Mouse (Mus musculus) heart, embryonic 15.5 days (tissue): ENCODE measurements around the gene Prl2c2. TPM values are rescaled to one million over a fixed set of nuclear protein-coding genes. Genes with fewer than 3 reads are reported as not detected.
"Not testable (repeated sequence)": the region's sequence is repeated elsewhere in the genome, so short reads cannot be mapped to it uniquely, and the experiment has no call there.

Source experiments
- ATAC-seq: fragments of 200-750 bp; cut with Nextera tagmentation; replicated peaks from 2 replicates; pipeline ENCODE4 v1.8.0; 2017; ENCODE audit warnings: low read depth, moderate TSS enrichment; ENCODE audit not compliant: insufficient number of reproducible peaks, insufficient read depth, low FRiP score
- H3K27ac ChIP-seq: fragments of 300-500 bp; sonication (generic); 2 replicates; pipeline ENCODE4 v1.5.1; 2015; ENCODE audit warnings: mild to moderate bottlenecking, inconsistent platforms
- H3K27me3 ChIP-seq: fragments of 300-500 bp; sonication (generic); 2 replicates; pipeline ENCODE4 v1.6.1; 2015; ENCODE audit warnings: inconsistent platforms
- H3K36me3 ChIP-seq: fragments of 300-500 bp; sonication (generic); 2 replicates; pipeline ENCODE4 v1.6.1; 2015; ENCODE audit warnings: mild to moderate bottlenecking, inconsistent platforms
- H3K4me1 ChIP-seq: fragments of 300-500 bp; sonication (generic); replicated peaks from 2 replicates; pipeline ENCODE4 v1.6.1; 2015; ENCODE audit warnings: inconsistent platforms
- H3K4me2 ChIP-seq: fragments of 300-500 bp; sonication (generic); 2 replicates; pipeline ENCODE4 v1.6.1; 2015; ENCODE audit warnings: inconsistent platforms, mild to moderate bottlenecking, moderate library complexity
- H3K4me3 ChIP-seq: fragments of 300-500 bp; sonication (generic); 2 replicates; pipeline ENCODE4 v1.5.1; 2015; ENCODE audit warnings: mild to moderate bottlenecking, inconsistent platforms
- H3K9ac ChIP-seq: fragments of 300-500 bp; sonication (generic); 2 replicates; pipeline ENCODE4 v1.6.1; 2015; ENCODE audit warnings: mild to moderate bottlenecking, inconsistent platforms
- H3K9me3 ChIP-seq: fragments of 300-500 bp; sonication (generic); replicated peaks from 2 replicates; pipeline ENCODE4 v1.6.1; 2016; ENCODE audit warnings: inconsistent platforms
- WGBS: fragments of 180-500 bp; shearing (Covaris S2); methylation state at CpG from one replicate; pipeline ENCODE4 v1.1.7; 2015; ENCODE audit warnings: mixed read lengths; 5-methylcytosine and 5-hydroxymethylcytosine counted together
- polyA plus RNA-seq: library from polyadenylated mRNA; unstranded; fragments of >200 nt; fragmentation: Nextera tagmentation; extraction: Ambion mirVana; gene quantifications from 2 replicates; pipeline ENCODE4 v1.2.1, GENCODE M21; 2015

Prl2c2 gene
- polyA plus RNA-seq, result 0.24 TPM in 1 of 2 replicates, not detected in the other

DNA sequence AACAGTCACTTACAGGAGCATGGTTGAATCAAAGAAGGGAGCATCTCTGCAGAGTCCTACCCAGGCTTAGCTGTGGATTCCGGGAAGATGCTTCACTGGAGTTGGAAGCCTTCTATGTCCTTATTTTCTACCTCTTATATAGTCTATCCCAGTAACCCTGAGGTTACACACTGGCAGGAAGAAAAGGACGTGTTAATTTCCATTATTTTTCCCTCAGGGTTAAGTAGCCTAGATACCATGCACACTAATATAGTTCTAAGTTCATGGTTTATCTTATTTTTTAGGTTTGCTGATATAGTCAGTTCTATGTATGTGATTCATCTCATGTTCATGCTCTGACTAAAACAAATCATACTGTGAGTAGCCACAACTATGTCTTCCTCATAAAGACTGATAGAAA is at the start of gene Prl2c2:
TSS of gene Prl2c2 (minus strand) at position 101 of the 400 bp plus-strand sequence.
- H3K36me3 ChIP-seq, H3K4me1 ChIP-seq, ATAC-seq, H3K4me3 ChIP-seq, H3K27ac ChIP-seq, H3K9me3 ChIP-seq, H3K4me2 ChIP-seq, H3K9ac ChIP-seq, H3K27me3 ChIP-seq: not testable (repeated sequence)
- WGBS, result 40% methylated on average over 2 of the region's 2 CpGs

DNA sequence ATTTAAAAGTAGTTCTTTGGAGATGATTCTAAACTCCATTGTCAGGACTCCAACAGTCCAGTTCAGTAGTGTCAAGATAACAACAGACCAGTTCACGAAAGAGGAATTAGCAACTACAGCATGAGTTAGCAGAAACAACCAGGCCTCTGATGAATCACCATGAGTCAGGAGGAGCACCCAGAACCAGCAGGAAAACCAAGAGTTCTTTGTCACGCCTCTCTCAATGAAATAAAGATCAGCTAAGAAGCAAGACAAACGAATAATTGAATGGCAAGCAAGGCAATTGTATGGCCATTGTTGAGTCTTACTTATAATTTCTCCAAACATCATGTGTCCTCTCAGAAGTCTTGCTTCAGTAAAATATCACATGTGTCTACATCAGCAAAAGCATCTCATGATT is 20.7 kb upstream of the Prl2c2 start:
- not testable (repeated sequence) for H3K36me3 ChIP-seq, H3K9ac ChIP-seq, ATAC-seq, H3K4me3 ChIP-seq, H3K27ac ChIP-seq, H3K4me2 ChIP-seq, H3K27me3 ChIP-seq, H3K9me3 ChIP-seq, H3K4me1 ChIP-seq
- WGBS, result 50% methylated on average over 3 of the region's 3 CpGs

DNA sequence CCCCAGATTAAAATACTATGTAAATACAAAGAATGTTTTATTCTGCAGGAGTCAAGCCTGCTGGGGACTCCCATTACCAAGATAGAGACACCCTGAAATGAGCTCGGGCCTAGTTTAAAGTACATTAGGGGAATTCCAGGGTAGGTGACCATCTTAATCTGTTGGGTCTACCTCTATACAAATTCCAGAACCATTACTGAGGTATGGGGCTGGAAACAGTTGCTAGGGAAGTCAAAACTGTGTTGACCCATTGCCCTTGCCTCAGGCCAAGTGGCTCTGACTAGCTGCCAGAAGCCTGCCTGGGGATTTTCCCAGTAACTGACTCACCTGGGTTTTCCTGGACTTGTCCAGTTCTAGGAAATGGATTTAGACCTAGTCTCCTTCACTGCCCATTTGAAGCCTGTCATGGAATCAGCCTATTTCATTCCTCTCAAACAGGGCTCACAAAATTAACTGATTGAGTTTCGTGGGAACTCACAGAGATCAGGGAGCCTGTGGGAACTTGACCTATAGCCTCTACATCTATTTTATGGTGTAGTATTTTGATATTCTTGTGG is 8.9 kb upstream of the Prl2c2 start:
- ATAC-seq, result not testable (repeated sequence)

More for the DNA sequence above, 8.9 kb upstream of the Prl2c2 start:
- H3K27me3 ChIP-seq, H3K4me1 ChIP-seq, H3K4me2 ChIP-seq, H3K27ac ChIP-seq, H3K9ac ChIP-seq, H3K9me3 ChIP-seq, H3K36me3 ChIP-seq, H3K4me3 ChIP-seq: not testable (repeated sequence)
- WGBS, result 63% methylated on average over 2 of the region's 2 CpGs

Other genes starting within 250 kb of the Prl2c2 start
- gene Prl2c3, start 205.3 kb downstream of the Prl2c2 start, polyA plus RNA-seq, result 0.39 TPM in 1 of 2 replicates, not detected in the other
- gene Prl2c5, start 177.3 kb upstream of the Prl2c2 start, polyA plus RNA-seq, result not detected in 2 replicates